Mouse (Mus musculus) small intestine, adult 2 months (tissue): ENCODE measurements around the gene Pm20d1.

ENCODE experiments used
- CTCF ChIP-seq: fragments of 200-500 bp; IDR thresholded peaks from 2 replicates; pipeline ENCODE4 v1.5.1; 2012; ENCODE audit warnings: low read depth, mild to moderate bottlenecking, control low read depth, inconsistent platforms, low read length, moderate library complexity, mixed read lengths; ENCODE audit not compliant: insufficient replicate concordance, insufficient read length; ENCODE audit errors: extremely low read depth
- POLR2A ChIP-seq: fragments of 200-500 bp; IDR thresholded peaks from 2 replicates; pipeline ENCODE4 v1.6.1; 2012; ENCODE audit warnings: low read depth, mild to moderate bottlenecking, control low read depth, inconsistent platforms, low read length, moderate library complexity

GRCm38 (mm10) chr1:131758796-131759195 lies 38.4 kb upstream of the Pm20d1 start:
- TF ChIP-seq CTCF (no peak), POLR2A (no peak)
